Mouse (Mus musculus): Measurements from ENCODE around the gene Dnah5.

GRCm38 (mm10) chr15:28502820-28503219 is 299.3 kb downstream of the Dnah5 start:
- TF ChIP-seq ZNF384 (IDR thresholded peaks at IDR 0.05; ENCODE audit: low read depth, low read length): no peak
- no peak for TF ChIP-seq CHD2 (IDR thresholded peaks at IDR 0.05; ENCODE audit: low read depth, low read length)
